Mouse (Mus musculus) intestine, embryonic 15.5 days (tissue): ENCODE results near the gene Ascl2. TPM values are rescaled to one million over a fixed set of nuclear protein-coding genes. Genes with fewer than 3 reads are reported as not detected.

ENCODE experiments used
- ATAC-seq: fragments of 200-750 bp; cut with Nextera tagmentation; 2 replicates; pipeline ENCODE4 v1.8.0; 2017; ENCODE audit warnings: moderate TSS enrichment, moderate library complexity
- H3K27ac ChIP-seq: fragments of 300-500 bp; sonication (generic); 2 replicates; pipeline ENCODE4 v1.5.1; 2015; ENCODE audit warnings: mild to moderate bottlenecking, inconsistent platforms
- H3K27me3 ChIP-seq: fragments of 300-500 bp; sonication (generic); replicated peaks from 2 replicates; pipeline ENCODE4 v1.6.1; 2015; ENCODE audit warnings: inconsistent platforms
- H3K36me3 ChIP-seq: fragments of 300-500 bp; sonication (generic); 2 replicates; pipeline ENCODE4 v1.6.1; 2015; ENCODE audit warnings: inconsistent platforms
- H3K4me1 ChIP-seq: fragments of 300-500 bp; sonication (generic); replicated peaks from 2 replicates; pipeline ENCODE4 v1.6.1; 2015; ENCODE audit warnings: inconsistent platforms
- H3K4me2 ChIP-seq: fragments of 300-500 bp; sonication (generic); replicated peaks from 2 replicates; pipeline ENCODE4 v1.6.1; 2015; ENCODE audit warnings: mild to moderate bottlenecking, inconsistent platforms
- H3K4me3 ChIP-seq: fragments of 300-500 bp; sonication (generic); replicated peaks from 2 replicates; pipeline ENCODE4 v1.5.1; 2015; ENCODE audit warnings: inconsistent platforms
- H3K9ac ChIP-seq: fragments of 300-500 bp; sonication (generic); 2 replicates; pipeline ENCODE4 v1.6.1; 2015; ENCODE audit warnings: inconsistent platforms
- H3K9me3 ChIP-seq: fragments of 300-500 bp; sonication (generic); 2 replicates; pipeline ENCODE4 v1.6.1; 2016; ENCODE audit warnings: inconsistent platforms
- WGBS: fragments of 180-500 bp; shearing (Covaris S2); methylation state at CpG from one replicate; pipeline ENCODE4 v1.1.7; 2015; 5-methylcytosine and 5-hydroxymethylcytosine counted together
- polyA plus RNA-seq: library from polyadenylated mRNA; unstranded; fragments of >200 nt; fragmentation: Nextera tagmentation; extraction: Ambion mirVana; gene quantifications from 2 replicates; pipeline ENCODE4 v1.2.1, GENCODE M21; 2015

The Ascl2 gene
- polyA plus RNA-seq, 1 experiment from 2014 or later, result 12.6 TPM

- Histone ChIP-seq H3K4me3 (no peak overlapping the region), H3K27ac (peak overlapping the region; percentile 87), H3K4me1 (peaks cover 48% of the 10 kb centered on the region), H3K9ac (no peak overlapping the region), H3K4me2 (peak overlapping the region; percentile 30), H3K36me3 (no peaks in the 10 kb centered on the region), H3K9me3 (no peaks in the 10 kb centered on the region), H3K27me3 (no peaks in the 10 kb centered on the region)
- 41% methylated on average over 8 of the region's 8 CpGs for WGBS
- ATAC-seq, result peak; percentile 59
Measured at GRCm38 (mm10) chr7:143008370-143008926, 39.4 kb upstream of the Ascl2 start.

GRCm38 (mm10) chr7:143007599-143008369 lies 38.7 kb upstream of the Ascl2 start:
- H3K4me2 ChIP-seq, result peak overlapping the region; percentile 30
- H3K9me3 ChIP-seq, result no peaks in the 10 kb centered on the region
- H3K4me1 ChIP-seq, result peaks cover 47% of the 10 kb centered on the region
- H3K4me3 ChIP-seq, result no peak overlapping the region
- H3K9ac ChIP-seq, result no peak overlapping the region
- 42% methylated on average over 17 of the region's 17 CpGs for whole genome bisulfite sequencing
- H3K27me3 ChIP-seq, result no peaks in the 10 kb centered on the region
- peak overlapping the region; percentile 87 for H3K27ac ChIP-seq
- no peaks in the 10 kb centered on the region for H3K36me3 ChIP-seq
- peak; percentile 79 for ATAC-seq

GRCm38 (mm10) chr7:143006756-143007598 lies 37.9 kb upstream of the Ascl2 start:
- Histone ChIP-seq H3K4me1 (peaks cover 42% of the 10 kb centered on the region), H3K9ac (no peak overlapping the region), H3K36me3 (no peaks in the 10 kb centered on the region), H3K27ac (no peak overlapping the region), H3K4me3 (no peak overlapping the region), H3K4me2 (no peak overlapping the region), H3K9me3 (no peaks in the 10 kb centered on the region), H3K27me3 (no peaks in the 10 kb centered on the region)
- 90% methylated on average over 8 of the region's 8 CpGs for WGBS
- ATAC-seq, result no peak

GRCm38 (mm10) chr7:143006097-143006755 lies 37.2 kb upstream of the Ascl2 start:
- 83% methylated on average over 2 of the region's 2 CpGs for WGBS
- Histone ChIP-seq H3K4me1 (peaks cover 34% of the 10 kb centered on the region), H3K9ac (no peak overlapping the region), H3K36me3 (no peaks in the 10 kb centered on the region), H3K4me2 (no peak overlapping the region), H3K27me3 (no peaks in the 10 kb centered on the region), H3K4me3 (no peak overlapping the region), H3K27ac (0 out of 2 replicates have a peak overlapping the region, but pooled peaks have one; percentile 1), H3K9me3 (no peaks in the 10 kb centered on the region)
- ATAC-seq, result no peak; the same call in 1 of the 2 replicates

- no peak overlapping the region for H3K4me3 ChIP-seq
- H3K9me3 ChIP-seq, result no peaks in the 10 kb centered on the region
- H3K36me3 ChIP-seq, result no peaks in the 10 kb centered on the region
- WGBS, result 86% methylated on average over 6 of the region's 6 CpGs
- 0 out of 2 replicates have a peak overlapping the region, but pooled peaks have one; percentile 5 for H3K4me2 ChIP-seq
- no peaks in the 10 kb centered on the region for H3K27me3 ChIP-seq
- peaks cover 27% of the 10 kb centered on the region for H3K4me1 ChIP-seq
- H3K27ac ChIP-seq, result 0 out of 2 replicates have a peak overlapping the region, but pooled peaks have one; percentile 1
- no peak for ATAC-seq
- H3K9ac ChIP-seq, result no peak overlapping the region
Measured at GRCm38 (mm10) chr7:143005344-143006096, 36.5 kb upstream of the Ascl2 start.

- Histone ChIP-seq H3K27me3 (no peaks in the 10 kb centered on the region), H3K9ac (no peak within 1 kb of the TSS), H3K4me2 (0 out of 2 replicates have a peak within 1 kb of the TSS, but pooled peaks have one; percentile 5), H3K9me3 (no peaks in the 10 kb centered on the region), H3K4me3 (no peak within 1 kb of the TSS), H3K4me1 (peaks cover 20% of the 10 kb centered on the region), H3K27ac (0 out of 2 replicates have a peak within 1 kb of the TSS, but pooled peaks have one; percentile 1), H3K36me3 (no peaks in the 10 kb centered on the region)
- 82% methylated on average over 4 of the region's 4 CpGs for WGBS
- ATAC-seq, result no peak
Measured at GRCm38 (mm10) chr7:143004727-143005343, 35.8 kb upstream of the Ascl2 start, which contains the start of gene Tspan32. TSS of gene Tspan32 (plus strand) at chr7:143005046.

GRCm38 (mm10) chr7:143002679-143003078 lies 33.6 kb upstream of the Ascl2 start:
- H3K4me3 ChIP-seq, result no peak overlapping the region
- no peaks in the 10 kb centered on the region for H3K27me3 ChIP-seq
- H3K36me3 ChIP-seq, result no peaks in the 10 kb centered on the region
- WGBS, result 31% methylated on average over 3 of the region's 3 CpGs
- no peak; the same call in 1 of the 2 replicates for ATAC-seq
- peaks cover 7% of the 10 kb centered on the region; the same call in 1 of the 2 replicates for H3K4me1 ChIP-seq
- H3K27ac ChIP-seq, result no peak overlapping the region
- no peak overlapping the region for H3K9ac ChIP-seq
- H3K4me2 ChIP-seq, result no peak overlapping the region
- no peaks in the 10 kb centered on the region for H3K9me3 ChIP-seq

- H3K4me3 ChIP-seq, result no peak overlapping the region
- H3K36me3 ChIP-seq, result no peaks in the 10 kb centered on the region
- H3K4me2 ChIP-seq, result no peak overlapping the region
- no peaks in the 10 kb centered on the region for H3K4me1 ChIP-seq
- H3K27me3 ChIP-seq, result no peaks in the 10 kb centered on the region
- H3K9ac ChIP-seq, result no peak overlapping the region
- no peaks in the 10 kb centered on the region for H3K9me3 ChIP-seq
- ATAC-seq, result no peak
- 31% methylated on average over 3 of the region's 3 CpGs for WGBS
- no peak overlapping the region for H3K27ac ChIP-seq
Measured at GRCm38 (mm10) chr7:142997403-142998150, 28.5 kb upstream of the Ascl2 start.

- Histone ChIP-seq H3K27me3 (no peaks in the 10 kb centered on the region), H3K36me3 (no peaks in the 10 kb centered on the region), H3K4me3 (no peak overlapping the region), H3K4me2 (no peak overlapping the region), H3K9me3 (no peaks in the 10 kb centered on the region), H3K9ac (no peak overlapping the region), H3K27ac (no peak overlapping the region), H3K4me1 (no peaks in the 10 kb centered on the region)
- WGBS, result 80% methylated on average over 2 of the region's 2 CpGs
- no peak for ATAC-seq
Measured at GRCm38 (mm10) chr7:142996998-142997397, 27.9 kb upstream of the Ascl2 start.

- no peaks in the 10 kb centered on the region for H3K36me3 ChIP-seq
- 66% methylated on average over 3 of the region's 3 CpGs for WGBS
- H3K4me3 ChIP-seq, result no peak overlapping the region
- no peaks in the 10 kb centered on the region for H3K9me3 ChIP-seq
- H3K9ac ChIP-seq, result no peak overlapping the region
- no peak overlapping the region for H3K4me2 ChIP-seq
- H3K27me3 ChIP-seq, result no peaks in the 10 kb centered on the region
- peak; percentile 62; the same call in 1 of the 2 replicates for ATAC-seq
- H3K27ac ChIP-seq, result no peak overlapping the region
- H3K4me1 ChIP-seq, result no peaks in the 10 kb centered on the region
Measured at GRCm38 (mm10) chr7:142995630-142996338, 26.7 kb upstream of the Ascl2 start.
